Mouse (Mus musculus): ENCODE results near the gene Rnf34. TPM values are rescaled to one million over a fixed set of nuclear protein-coding genes. Genes with fewer than 3 reads are reported as not detected.

Gene Rnf34
- polyA plus RNA-seq, 1 experiment: not detected

GRCm38 (mm10) chr5:122882256-122883050 lies 32.6 kb downstream of the Rnf34 start:
- H3K4me1 ChIP-seq (ENCODE audit: control insufficient read depth, insufficient read depth, low read length): no peaks in the 10 kb centered on the region
- TF ChIP-seq POLR2A (IDR thresholded peaks at IDR 0.05; ENCODE audit: insufficient read depth, low read depth, low read length) (no peak), CTCF (IDR thresholded peaks at IDR 0.05; ENCODE audit: insufficient read depth, low read depth, low read length) (no peak)
- H3K27ac ChIP-seq (ENCODE audit: insufficient read depth, low read depth, low read length): no peak overlapping the region
- no peak overlapping the region for H3K4me3 ChIP-seq (ENCODE audit: insufficient read depth, low read depth, low read length)
- WGBS: 91% methylated on average over 18 of the region's 18 CpGs

- 90% methylated on average over 9 of the region's 9 CpGs for WGBS
- H3K27ac ChIP-seq (ENCODE audit: insufficient read depth, low read depth, low read length): no peak overlapping the region
Observed at GRCm38 (mm10) chr5:122883237-122883636, 33.4 kb downstream of the Rnf34 start.

GRCm38 (mm10) chr5:122883652-122884235 lies 33.9 kb downstream of the Rnf34 start:
- H3K4me3 ChIP-seq (ENCODE audit: insufficient read depth, low read depth, low read length): no peak overlapping the region
- WGBS: 78% methylated on average over 2 of the region's 2 CpGs
- TF ChIP-seq POLR2A (IDR thresholded peaks at IDR 0.05; ENCODE audit: insufficient read depth, low read depth, low read length) (no peak), CTCF (IDR thresholded peaks at IDR 0.05; ENCODE audit: insufficient read depth, low read depth, low read length) (no peak)
- H3K27ac ChIP-seq (ENCODE audit: insufficient read depth, low read depth, low read length): no peak overlapping the region
- H3K4me1 ChIP-seq (ENCODE audit: control insufficient read depth, insufficient read depth, low read length): no peaks in the 10 kb centered on the region

More at GRCm38 (mm10) chr5:122883237-122883636, 33.4 kb downstream of the Rnf34 start:
- Histone ChIP-seq H3K4me3 (ENCODE audit: insufficient read depth, low read depth, low read length) (no peak overlapping the region), H3K4me1 (ENCODE audit: control insufficient read depth, insufficient read depth, low read length) (no peaks in the 10 kb centered on the region)
- TF ChIP-seq POLR2A (IDR thresholded peaks at IDR 0.05; ENCODE audit: insufficient read depth, low read depth, low read length): no peak
- TF ChIP-seq CTCF (IDR thresholded peaks at IDR 0.05; ENCODE audit: insufficient read depth, low read depth, low read length): no peak

DNA sequence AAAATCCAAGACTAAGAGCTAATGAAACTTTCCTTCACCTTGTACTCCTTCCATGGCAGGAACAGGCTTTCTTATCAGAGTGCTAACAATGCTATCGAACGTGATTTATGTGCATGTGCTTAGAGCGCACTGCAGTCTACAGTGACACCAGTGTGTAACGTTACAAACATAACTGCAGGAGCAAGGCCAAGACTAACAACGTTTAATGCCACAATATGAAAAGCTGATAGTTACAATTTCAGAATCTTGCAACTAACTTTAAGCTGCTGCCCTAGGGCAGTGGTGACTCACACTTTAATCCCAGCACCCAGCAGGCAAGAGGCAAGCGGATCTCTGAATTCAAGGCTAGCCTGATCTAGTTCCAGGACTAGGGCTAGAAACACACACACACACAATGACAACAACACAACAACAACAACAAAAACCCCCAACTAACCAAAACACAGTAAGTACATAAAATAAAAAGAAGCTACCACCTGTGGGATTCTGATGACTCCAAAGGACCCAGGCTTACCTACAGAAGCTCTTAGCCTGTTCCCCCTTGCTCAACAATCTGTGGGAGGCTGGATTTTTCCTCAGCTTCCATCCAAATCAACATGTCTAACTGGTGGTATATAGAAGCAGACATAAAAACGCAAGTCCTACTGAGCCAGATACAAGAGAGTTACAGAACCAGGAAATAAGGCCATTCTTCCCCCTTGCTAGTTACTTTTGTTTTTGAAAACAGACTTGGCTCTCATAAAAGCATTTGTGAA lies 34.9 kb downstream of the Rnf34 start:
- WGBS: 84% methylated on average over 7 of the region's 7 CpGs
- H3K27ac ChIP-seq (ENCODE audit: insufficient read depth, low read depth, low read length): no peak overlapping the region
- TF ChIP-seq CTCF (IDR thresholded peaks at IDR 0.05; ENCODE audit: insufficient read depth, low read depth, low read length) (no peak), POLR2A (IDR thresholded peaks at IDR 0.05; ENCODE audit: insufficient read depth, low read depth, low read length) (no peak)

DNA sequence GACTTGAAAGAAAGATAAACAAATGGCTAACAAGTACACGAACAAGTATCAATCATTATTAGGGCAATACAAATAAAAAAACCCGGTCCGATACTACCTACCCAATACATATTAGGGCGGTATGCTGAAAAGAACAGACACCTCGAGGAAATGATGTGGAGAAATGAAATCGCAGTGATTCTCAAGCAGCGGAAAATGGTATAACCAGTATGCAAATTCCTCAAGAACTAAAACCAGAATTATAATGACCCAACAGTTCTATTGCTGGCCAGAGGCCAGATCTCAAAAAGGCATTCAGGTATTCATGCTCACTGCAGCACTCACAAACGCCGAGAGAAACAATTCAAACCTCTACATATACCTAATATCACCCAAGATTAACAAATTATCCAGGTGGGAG lies 37.2 kb downstream of the Rnf34 start:
- Histone ChIP-seq H3K27ac (ENCODE audit: insufficient read depth, low read depth, low read length) (no peak overlapping the region), H3K4me3 (ENCODE audit: insufficient read depth, low read depth, low read length) (no peak overlapping the region), H3K4me1 (ENCODE audit: control insufficient read depth, insufficient read depth, low read length) (no peaks in the 10 kb centered on the region)
- WGBS: 81% methylated on average over 9 of the region's 9 CpGs
- no peak for TF ChIP-seq POLR2A (IDR thresholded peaks at IDR 0.05; ENCODE audit: insufficient read depth, low read depth, low read length)
- no peak for TF ChIP-seq CTCF (IDR thresholded peaks at IDR 0.05; ENCODE audit: insufficient read depth, low read depth, low read length)

More for the DNA sequence above, 34.9 kb downstream of the Rnf34 start:
- no peaks in the 10 kb centered on the region for H3K4me1 ChIP-seq (ENCODE audit: control insufficient read depth, insufficient read depth, low read length)
- no peak overlapping the region for H3K4me3 ChIP-seq (ENCODE audit: insufficient read depth, low read depth, low read length)

GRCm38 (mm10) chr5:122887926-122888611 lies 38.2 kb downstream of the Rnf34 start:
- H3K4me1 ChIP-seq (ENCODE audit: control insufficient read depth, insufficient read depth, low read length): no peaks in the 10 kb centered on the region
- no peak overlapping the region for H3K4me3 ChIP-seq (ENCODE audit: insufficient read depth, low read depth, low read length)
- 94% methylated on average over 8 of the region's 8 CpGs for WGBS
- no peak overlapping the region for H3K27ac ChIP-seq (ENCODE audit: insufficient read depth, low read depth, low read length)
- TF ChIP-seq POLR2A (IDR thresholded peaks at IDR 0.05; ENCODE audit: insufficient read depth, low read depth, low read length) (no peak), CTCF (IDR thresholded peaks at IDR 0.05; ENCODE audit: insufficient read depth, low read depth, low read length) (no peak)

DNA sequence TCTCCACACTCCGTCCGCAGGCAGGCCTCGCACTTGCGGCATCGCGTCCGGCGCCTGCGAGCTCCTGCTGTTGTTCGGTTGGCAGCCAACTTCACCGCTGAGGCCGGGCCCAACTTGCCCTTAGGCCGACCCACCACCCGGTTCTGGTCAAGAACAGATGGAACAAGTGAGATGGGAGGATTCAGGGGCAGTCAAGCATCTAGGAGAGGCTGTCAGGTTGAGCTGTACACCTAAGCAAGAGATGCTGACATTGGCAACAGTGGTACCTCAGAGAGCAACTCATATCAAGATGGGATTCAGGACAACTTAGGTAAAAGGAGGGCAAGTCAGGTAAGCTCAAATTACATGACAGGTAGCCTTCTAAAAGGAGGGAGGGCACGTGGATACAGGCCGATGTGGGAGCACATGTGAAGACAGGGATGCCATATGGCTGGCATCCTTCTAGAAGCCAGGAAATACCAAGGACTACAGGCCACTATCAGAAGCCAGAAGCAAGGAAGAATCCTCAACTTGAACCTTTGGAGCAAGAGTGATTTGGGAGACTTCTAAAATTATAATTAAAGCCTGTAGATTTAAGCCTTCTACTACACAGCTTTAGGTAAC lies 38.9 kb downstream of the Rnf34 start:
- WGBS: 96% methylated on average over 16 of the region's 16 CpGs
- Histone ChIP-seq H3K4me1 (ENCODE audit: control insufficient read depth, insufficient read depth, low read length) (no peaks in the 10 kb centered on the region), H3K4me3 (ENCODE audit: insufficient read depth, low read depth, low read length) (no peak overlapping the region), H3K27ac (ENCODE audit: insufficient read depth, low read depth, low read length) (no peak overlapping the region)
- TF ChIP-seq CTCF (IDR thresholded peaks at IDR 0.05; ENCODE audit: insufficient read depth, low read depth, low read length) (no peak), POLR2A (IDR thresholded peaks at IDR 0.05; ENCODE audit: insufficient read depth, low read depth, low read length) (no peak)

DNA sequence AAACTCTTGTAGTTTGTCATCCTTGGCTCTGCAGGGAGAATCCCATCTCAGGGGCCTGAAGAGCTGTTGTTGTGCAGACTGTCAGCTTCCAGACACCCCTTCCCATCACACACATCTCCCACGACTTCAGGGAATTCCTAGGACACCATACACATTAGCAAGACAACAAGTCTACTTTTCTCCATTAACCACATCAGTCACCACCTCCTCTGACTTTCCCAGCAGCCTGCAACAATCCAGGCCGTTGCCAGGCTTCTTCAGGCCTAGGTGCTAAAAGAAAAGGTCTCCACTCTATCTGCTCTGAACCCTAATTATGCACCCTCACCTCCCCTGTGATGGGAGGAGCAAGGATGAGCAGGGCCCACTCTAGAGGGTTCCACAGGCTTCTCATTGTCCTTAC lies 40.5 kb downstream of the Rnf34 start:
- Histone ChIP-seq H3K27ac (ENCODE audit: insufficient read depth, low read depth, low read length) (no peak overlapping the region), H3K4me3 (ENCODE audit: insufficient read depth, low read depth, low read length) (no peak overlapping the region), H3K4me1 (ENCODE audit: control insufficient read depth, insufficient read depth, low read length) (no peaks in the 10 kb centered on the region)
- WGBS: 86% methylated on average over 2 of the region's 2 CpGs
- TF ChIP-seq CTCF (IDR thresholded peaks at IDR 0.05; ENCODE audit: insufficient read depth, low read depth, low read length) (no peak), POLR2A (IDR thresholded peaks at IDR 0.05; ENCODE audit: insufficient read depth, low read depth, low read length) (no peak)
